Mouse (Mus musculus): Measurements from ENCODE around the gene Akap13. TPM values are rescaled to one million over a fixed set of nuclear protein-coding genes. Genes with fewer than 3 reads are reported as not detected.

Gene Akap13
- total RNA-seq, 1 experiment: 24.6 TPM

DNA sequence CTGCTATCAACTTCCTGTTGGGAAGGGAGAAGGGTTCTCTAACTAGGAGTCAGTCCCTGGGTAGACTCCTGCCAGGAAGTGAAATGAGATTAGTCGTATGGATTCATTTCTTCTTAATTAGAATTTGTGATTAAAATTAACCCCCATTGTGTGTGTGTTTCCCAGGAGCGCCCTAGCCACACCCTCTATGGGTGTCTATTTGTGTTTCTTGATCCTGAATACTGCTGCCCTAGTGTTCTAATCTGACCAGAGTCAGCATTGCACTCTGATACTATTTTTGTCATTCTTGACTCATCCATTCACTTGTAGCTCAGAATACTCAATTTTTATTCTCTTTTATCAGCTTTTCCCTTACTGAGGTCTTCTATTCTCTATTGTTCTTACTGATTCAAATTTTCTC is 115.7 kb downstream of the Akap13 start:
- Histone ChIP-seq H3K4me1 (ENCODE audit: control insufficient read depth in 2 of 2, insufficient read depth in 2 of 2, low read length in 2 of 2, poor library complexity in 1 of 2) (no peaks in the 10 kb centered on the region), H3K27ac (ENCODE audit: insufficient read depth, low read depth, low read length, poor library complexity, severe bottlenecking) (no peak overlapping the region), H3K9ac (ENCODE audit: insufficient read depth, low read depth, low read length, poor library complexity, severe bottlenecking) (no peak overlapping the region), H3K9me3 (ENCODE audit: control insufficient read depth, insufficient read depth, low read depth, low read length) (no peaks in the 10 kb centered on the region), H3K36me3 (ENCODE audit: control insufficient read depth, insufficient read depth, low read length, poor library complexity, severe bottlenecking) (no peaks in the 10 kb centered on the region), H3K4me3 (ENCODE audit: insufficient read depth in 1 of 2, low read depth in 1 of 2, low read length in 2 of 2, poor library complexity in 1 of 2, severe bottlenecking in 1 of 2) (no peak overlapping the region)
- in situ Hi-C loops (cut with MboI; ENCODE audit: low sequenced_read_pairs in 2 of 2, unreplicated experiment in 2 of 2): no loop called here
- no peak for DNase-seq (ENCODE audit: low read depth, low spot score)
- no peak for TF ChIP-seq ZNF384 (IDR thresholded peaks at IDR 0.05; ENCODE audit: low read depth, low read length)
- TF ChIP-seq MAFK (IDR thresholded peaks at IDR 0.05; ENCODE audit: insufficient read depth, low read depth, low read length): no peak
- no peak for TF ChIP-seq ZC3H11A (IDR thresholded peaks at IDR 0.05; ENCODE audit: borderline replicate concordance, low read depth, low read length)
- no peak for TF ChIP-seq CHD2 (IDR thresholded peaks at IDR 0.05; ENCODE audit: low read depth, low read length)
- no peak for TF ChIP-seq HCFC1 (IDR thresholded peaks at IDR 0.05; ENCODE audit: borderline replicate concordance, insufficient read depth, low read length)

DNA sequence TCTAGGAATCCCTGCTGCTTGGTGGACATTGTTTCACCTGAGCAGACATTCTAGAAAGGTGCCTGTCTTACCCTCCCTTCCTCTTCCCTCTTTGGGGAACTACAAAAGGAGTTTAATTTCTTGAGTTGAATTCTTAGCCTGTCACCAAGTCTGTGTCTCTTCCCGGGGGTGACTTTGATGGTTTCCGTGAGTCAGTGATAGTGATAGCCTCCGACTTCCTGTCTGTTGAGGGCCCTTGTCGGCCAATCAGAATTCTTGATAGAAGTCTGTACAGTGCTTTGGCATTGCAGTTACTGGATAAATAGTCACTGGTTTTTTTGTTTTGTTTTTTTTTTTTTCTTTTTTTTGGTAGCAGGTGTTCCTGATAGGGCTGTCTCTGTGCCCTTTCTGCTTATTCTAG is 116.8 kb downstream of the Akap13 start:
- no peak for DNase-seq (ENCODE audit: low read depth, low spot score)
- no peak overlapping the region for H3K9ac ChIP-seq (ENCODE audit: insufficient read depth, low read depth, low read length, poor library complexity, severe bottlenecking)
- H3K27ac ChIP-seq (ENCODE audit: insufficient read depth, low read depth, low read length, poor library complexity, severe bottlenecking): no peak overlapping the region
- H3K9me3 ChIP-seq (ENCODE audit: control insufficient read depth, insufficient read depth, low read depth, low read length): no peaks in the 10 kb centered on the region
- H3K36me3 ChIP-seq (ENCODE audit: control insufficient read depth, insufficient read depth, low read length, poor library complexity, severe bottlenecking): no peaks in the 10 kb centered on the region
- H3K4me1 ChIP-seq (ENCODE audit: control insufficient read depth in 2 of 2, insufficient read depth in 2 of 2, low read length in 2 of 2, poor library complexity in 1 of 2): no peaks in the 10 kb centered on the region
- no peak for TF ChIP-seq MAFK (IDR thresholded peaks at IDR 0.05; ENCODE audit: insufficient read depth, low read depth, low read length)
- TF ChIP-seq CHD2 (IDR thresholded peaks at IDR 0.05; ENCODE audit: low read depth, low read length): no peak
- TF ChIP-seq ZC3H11A (IDR thresholded peaks at IDR 0.05; ENCODE audit: borderline replicate concordance, low read depth, low read length): no peak
- no peak for TF ChIP-seq ZNF384 (IDR thresholded peaks at IDR 0.05; ENCODE audit: low read depth, low read length)
- TF ChIP-seq HCFC1 (IDR thresholded peaks at IDR 0.05; ENCODE audit: borderline replicate concordance, insufficient read depth, low read length): no peak
- in situ Hi-C loops (cut with MboI; ENCODE audit: low sequenced_read_pairs in 2 of 2, unreplicated experiment in 2 of 2): no loop called here
- no peak overlapping the region for H3K4me3 ChIP-seq (ENCODE audit: insufficient read depth in 1 of 2, low read depth in 1 of 2, low read length in 2 of 2, poor library complexity in 1 of 2, severe bottlenecking in 1 of 2)

DNA sequence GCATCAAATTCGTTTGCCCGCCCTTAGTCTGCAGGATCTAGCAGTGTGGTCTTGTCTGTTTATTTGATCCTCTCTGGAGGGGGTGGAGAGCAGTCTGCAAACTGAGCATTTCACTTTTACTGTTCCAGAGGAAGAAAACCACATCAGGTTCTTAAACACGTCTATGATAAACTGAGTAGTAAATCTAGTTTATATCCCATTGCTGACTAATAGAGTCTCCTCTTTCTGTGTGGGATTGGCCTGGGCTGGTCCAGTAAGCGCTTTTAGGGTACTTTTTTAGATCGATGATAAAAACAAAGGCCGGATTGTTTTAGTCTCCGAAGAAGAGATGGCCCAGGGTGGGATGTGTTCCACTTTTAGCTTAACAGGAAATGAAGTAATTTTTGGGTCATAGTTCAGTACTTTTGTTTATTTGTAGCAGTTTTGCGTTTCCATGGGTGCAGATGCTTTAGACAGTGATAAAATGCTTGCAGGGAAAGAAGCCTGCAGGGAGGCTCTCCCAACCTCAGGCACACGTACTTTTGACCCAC is 119.9 kb downstream of the Akap13 start:
- TF ChIP-seq CHD2 (IDR thresholded peaks at IDR 0.05; ENCODE audit: low read depth, low read length) (no peak), ZC3H11A (IDR thresholded peaks at IDR 0.05; ENCODE audit: borderline replicate concordance, low read depth, low read length) (no peak), MAFK (IDR thresholded peaks at IDR 0.05; ENCODE audit: insufficient read depth, low read depth, low read length) (no peak), ZNF384 (IDR thresholded peaks at IDR 0.05; ENCODE audit: low read depth, low read length) (no peak), HCFC1 (IDR thresholded peaks at IDR 0.05; ENCODE audit: borderline replicate concordance, insufficient read depth, low read length) (no peak)
- H3K4me3 ChIP-seq (ENCODE audit: insufficient read depth in 1 of 2, low read depth in 1 of 2, low read length in 2 of 2, poor library complexity in 1 of 2, severe bottlenecking in 1 of 2): no peak overlapping the region
- H3K9me3 ChIP-seq (ENCODE audit: control insufficient read depth, insufficient read depth, low read depth, low read length): no peaks in the 10 kb centered on the region
- H3K36me3 ChIP-seq (ENCODE audit: control insufficient read depth, insufficient read depth, low read length, poor library complexity, severe bottlenecking): peaks cover 4% of the 10 kb centered on the region; the same call in 1 of the 2 replicates
- no peak overlapping the region for H3K9ac ChIP-seq (ENCODE audit: insufficient read depth, low read depth, low read length, poor library complexity, severe bottlenecking)
- in situ Hi-C loops (cut with MboI; ENCODE audit: low sequenced_read_pairs in 2 of 2, unreplicated experiment in 2 of 2): no loop called here
- DNase-seq (ENCODE audit: low read depth, low spot score): no peak
- no peaks in the 10 kb centered on the region for H3K4me1 ChIP-seq (ENCODE audit: control insufficient read depth in 2 of 2, insufficient read depth in 2 of 2, low read length in 2 of 2, poor library complexity in 1 of 2)
- H3K27ac ChIP-seq (ENCODE audit: insufficient read depth, low read depth, low read length, poor library complexity, severe bottlenecking): no peak overlapping the region

DNA sequence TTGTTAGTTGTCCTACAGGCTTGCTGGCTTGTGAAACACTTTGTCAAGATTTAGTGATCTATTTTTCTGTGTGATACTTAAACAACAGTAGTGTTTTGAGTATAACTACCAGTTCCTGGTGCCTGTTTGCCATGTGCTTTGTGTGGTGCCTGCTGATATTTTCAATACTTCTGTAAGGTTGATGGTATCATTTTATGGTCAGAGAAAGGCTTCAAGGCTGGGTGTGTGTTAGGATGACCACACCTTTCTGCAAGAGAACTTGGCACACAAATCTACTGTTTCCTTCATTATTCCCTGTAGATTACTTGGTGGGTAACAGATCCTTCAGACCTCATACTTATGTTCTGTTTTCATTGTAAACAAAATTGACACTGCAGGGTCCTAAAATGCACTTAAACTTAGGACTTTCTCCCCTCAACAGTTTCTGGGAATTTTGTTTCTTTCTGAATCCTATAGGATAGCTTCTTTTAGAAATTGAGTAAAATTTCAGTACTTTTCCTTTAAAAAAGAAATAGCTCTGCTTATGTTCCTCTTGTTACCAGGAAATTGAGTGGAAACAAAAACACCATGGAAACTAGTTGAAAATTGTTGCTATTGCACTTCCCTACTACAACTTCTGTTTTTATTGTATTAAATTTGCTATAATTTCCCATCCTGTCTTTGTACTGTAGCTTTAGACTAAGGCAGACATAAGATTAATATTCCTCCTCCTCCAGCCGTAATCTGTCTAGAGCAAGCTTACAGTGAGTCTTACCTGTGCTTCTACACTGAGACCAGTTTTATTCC is 120.7 kb downstream of the Akap13 start:
- H3K4me3 ChIP-seq (ENCODE audit: insufficient read depth in 1 of 2, low read depth in 1 of 2, low read length in 2 of 2, poor library complexity in 1 of 2, severe bottlenecking in 1 of 2): no peak overlapping the region

More for the DNA sequence above, 120.7 kb downstream of the Akap13 start:
- Histone ChIP-seq H3K4me1 (ENCODE audit: control insufficient read depth in 2 of 2, insufficient read depth in 2 of 2, low read length in 2 of 2, poor library complexity in 1 of 2) (no peaks in the 10 kb centered on the region), H3K27ac (ENCODE audit: insufficient read depth, low read depth, low read length, poor library complexity, severe bottlenecking) (no peak overlapping the region), H3K9ac (ENCODE audit: insufficient read depth, low read depth, low read length, poor library complexity, severe bottlenecking) (no peak overlapping the region), H3K36me3 (ENCODE audit: control insufficient read depth, insufficient read depth, low read length, poor library complexity, severe bottlenecking) (peaks cover 4% of the 10 kb centered on the region; the same call in 1 of the 2 replicates), H3K9me3 (ENCODE audit: control insufficient read depth, insufficient read depth, low read depth, low read length) (no peaks in the 10 kb centered on the region)
- no peak for DNase-seq (ENCODE audit: low read depth, low spot score)
- TF ChIP-seq CHD2 (IDR thresholded peaks at IDR 0.05; ENCODE audit: low read depth, low read length): no peak
- no peak for TF ChIP-seq ZNF384 (IDR thresholded peaks at IDR 0.05; ENCODE audit: low read depth, low read length)
- TF ChIP-seq MAFK (IDR thresholded peaks at IDR 0.05; ENCODE audit: insufficient read depth, low read depth, low read length): no peak
- TF ChIP-seq ZC3H11A (IDR thresholded peaks at IDR 0.05; ENCODE audit: borderline replicate concordance, low read depth, low read length): no peak
- no peak for TF ChIP-seq HCFC1 (IDR thresholded peaks at IDR 0.05; ENCODE audit: borderline replicate concordance, insufficient read depth, low read length)
- in situ Hi-C loops (cut with MboI; ENCODE audit: low sequenced_read_pairs in 2 of 2, unreplicated experiment in 2 of 2): no loop called here
